Mouse (Mus musculus) intestine, embryonic 15.5 days (tissue): ENCODE results near the gene Fstl3. TPM values are rescaled to one million over a fixed set of nuclear protein-coding genes. Genes with fewer than 3 reads are reported as not detected.

Experiments
- ATAC-seq: fragments of 200-750 bp; cut with Nextera tagmentation; 2 replicates; pipeline ENCODE4 v1.8.0; 2017; ENCODE audit warnings: moderate TSS enrichment, moderate library complexity
- H3K27ac ChIP-seq: fragments of 300-500 bp; sonication (generic); 2 replicates; pipeline ENCODE4 v1.5.1; 2015; ENCODE audit warnings: mild to moderate bottlenecking, inconsistent platforms
- H3K27me3 ChIP-seq: fragments of 300-500 bp; sonication (generic); replicated peaks from 2 replicates; pipeline ENCODE4 v1.6.1; 2015; ENCODE audit warnings: inconsistent platforms
- H3K36me3 ChIP-seq: fragments of 300-500 bp; sonication (generic); 2 replicates; pipeline ENCODE4 v1.6.1; 2015; ENCODE audit warnings: inconsistent platforms
- H3K4me1 ChIP-seq: fragments of 300-500 bp; sonication (generic); replicated peaks from 2 replicates; pipeline ENCODE4 v1.6.1; 2015; ENCODE audit warnings: inconsistent platforms
- H3K4me2 ChIP-seq: fragments of 300-500 bp; sonication (generic); replicated peaks from 2 replicates; pipeline ENCODE4 v1.6.1; 2015; ENCODE audit warnings: mild to moderate bottlenecking, inconsistent platforms
- H3K4me3 ChIP-seq: fragments of 300-500 bp; sonication (generic); replicated peaks from 2 replicates; pipeline ENCODE4 v1.5.1; 2015; ENCODE audit warnings: inconsistent platforms
- H3K9ac ChIP-seq: fragments of 300-500 bp; sonication (generic); 2 replicates; pipeline ENCODE4 v1.6.1; 2015; ENCODE audit warnings: inconsistent platforms
- H3K9me3 ChIP-seq: fragments of 300-500 bp; sonication (generic); 2 replicates; pipeline ENCODE4 v1.6.1; 2016; ENCODE audit warnings: inconsistent platforms
- WGBS: fragments of 180-500 bp; shearing (Covaris S2); methylation state at CpG from one replicate; pipeline ENCODE4 v1.1.7; 2015; 5-methylcytosine and 5-hydroxymethylcytosine counted together
- polyA plus RNA-seq: library from polyadenylated mRNA; unstranded; fragments of >200 nt; fragmentation: Nextera tagmentation; extraction: Ambion mirVana; gene quantifications from 2 replicates; pipeline ENCODE4 v1.2.1, GENCODE M21; 2015

Gene Fstl3
- polyA plus RNA-seq, 1 experiment from 2014 or later = 14.0 TPM

DNA sequence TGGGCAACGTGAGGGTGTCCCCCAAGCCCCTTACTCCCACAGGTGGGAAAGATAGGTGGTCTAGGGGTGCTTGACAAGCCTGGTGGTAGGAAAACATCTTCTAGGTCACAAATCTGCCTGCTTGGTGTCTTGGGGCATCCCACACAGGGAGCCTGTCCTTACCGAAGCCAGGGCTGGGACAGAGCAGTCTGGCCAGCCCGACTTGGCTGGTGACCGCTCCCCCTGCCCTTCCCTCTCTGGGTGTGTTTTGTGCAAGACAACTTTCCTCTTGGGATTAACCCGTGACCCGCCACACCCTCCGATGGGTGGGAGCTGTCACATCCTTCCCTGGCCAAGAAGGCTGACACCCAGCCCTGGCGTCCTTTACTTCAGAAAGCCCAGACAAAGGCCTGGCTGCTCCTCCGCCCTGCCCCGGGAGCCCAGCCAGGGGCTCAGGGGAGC, 17.4 kb downstream of the Fstl3 start:
- peak; percentile 36; the same call in 1 of the 2 replicates for ATAC-seq
- 16% methylated on average over 10 of the region's 10 CpGs for WGBS
- H3K36me3 ChIP-seq = no peaks in the 10 kb centered on the region

DNA sequence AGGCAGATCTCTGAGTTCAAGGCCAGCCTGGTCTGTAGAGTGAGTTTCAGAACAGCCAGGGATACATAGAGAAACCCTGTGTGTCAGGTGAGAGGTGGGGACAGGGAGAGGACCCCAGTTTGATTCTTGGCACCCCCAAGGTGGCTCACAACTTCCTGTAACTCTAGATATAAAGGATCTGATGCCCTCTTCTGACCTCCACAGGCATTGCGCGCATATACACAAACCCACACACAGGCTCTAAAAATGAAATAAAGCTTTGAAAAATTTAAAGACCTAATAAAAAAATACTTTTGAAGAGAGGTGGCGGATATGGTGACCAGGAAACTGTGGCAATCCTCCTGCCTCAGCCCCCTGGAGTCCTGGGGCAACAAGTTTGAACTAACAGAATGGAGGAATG, 18.8 kb downstream of the Fstl3 start:
- Histone ChIP-seq H3K4me2 (no peak overlapping the region), H3K4me3 (no peak overlapping the region), H3K27me3 (no peaks in the 10 kb centered on the region), H3K4me1 (peaks cover 24% of the 10 kb centered on the region), H3K27ac (no peak overlapping the region), H3K9ac (no peak overlapping the region), H3K36me3 (no peaks in the 10 kb centered on the region), H3K9me3 (no peaks in the 10 kb centered on the region)
- no peak for ATAC-seq
- WGBS = 98% methylated on average over 3 of the region's 3 CpGs

More for the DNA sequence above, 17.4 kb downstream of the Fstl3 start:
- Histone ChIP-seq H3K27ac (peak overlapping the region; percentile 63), H3K9me3 (no peaks in the 10 kb centered on the region), H3K9ac (peak overlapping the region; percentile 68), H3K4me2 (peak overlapping the region; percentile 86), H3K27me3 (no peaks in the 10 kb centered on the region), H3K4me1 (peaks cover 24% of the 10 kb centered on the region), H3K4me3 (peak overlapping the region; percentile 66)

DNA sequence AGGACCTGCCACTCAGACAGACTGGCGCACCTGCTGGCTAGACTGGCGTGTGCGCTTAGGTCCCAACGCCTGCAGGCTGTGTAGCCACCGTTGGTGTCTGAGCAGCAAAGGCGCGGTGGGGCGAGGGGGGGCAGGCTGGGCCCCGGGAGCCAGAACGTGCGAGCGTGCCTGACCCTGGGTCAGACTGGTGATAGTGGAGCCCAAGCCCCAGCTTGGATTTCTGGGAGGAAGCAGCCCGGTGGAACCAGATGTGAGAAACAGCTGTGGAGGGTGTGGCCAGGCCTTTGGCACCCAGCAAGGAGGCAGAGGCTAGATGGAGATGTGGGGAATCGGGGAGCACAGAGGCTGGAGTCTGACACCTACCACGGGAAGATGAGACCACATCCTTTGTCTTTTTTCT, 20.3 kb downstream of the Fstl3 start:
- H3K36me3 ChIP-seq = no peaks in the 10 kb centered on the region
- H3K27ac ChIP-seq = no peak overlapping the region
- H3K4me1 ChIP-seq = peaks cover 30% of the 10 kb centered on the region
- ATAC-seq = no peak
- no peak overlapping the region for H3K4me3 ChIP-seq
- H3K9ac ChIP-seq = no peak overlapping the region
- no peak overlapping the region for H3K4me2 ChIP-seq
- no peaks in the 10 kb centered on the region for H3K27me3 ChIP-seq
- 44% methylated on average over 15 of the region's 15 CpGs for WGBS
- no peaks in the 10 kb centered on the region for H3K9me3 ChIP-seq

DNA sequence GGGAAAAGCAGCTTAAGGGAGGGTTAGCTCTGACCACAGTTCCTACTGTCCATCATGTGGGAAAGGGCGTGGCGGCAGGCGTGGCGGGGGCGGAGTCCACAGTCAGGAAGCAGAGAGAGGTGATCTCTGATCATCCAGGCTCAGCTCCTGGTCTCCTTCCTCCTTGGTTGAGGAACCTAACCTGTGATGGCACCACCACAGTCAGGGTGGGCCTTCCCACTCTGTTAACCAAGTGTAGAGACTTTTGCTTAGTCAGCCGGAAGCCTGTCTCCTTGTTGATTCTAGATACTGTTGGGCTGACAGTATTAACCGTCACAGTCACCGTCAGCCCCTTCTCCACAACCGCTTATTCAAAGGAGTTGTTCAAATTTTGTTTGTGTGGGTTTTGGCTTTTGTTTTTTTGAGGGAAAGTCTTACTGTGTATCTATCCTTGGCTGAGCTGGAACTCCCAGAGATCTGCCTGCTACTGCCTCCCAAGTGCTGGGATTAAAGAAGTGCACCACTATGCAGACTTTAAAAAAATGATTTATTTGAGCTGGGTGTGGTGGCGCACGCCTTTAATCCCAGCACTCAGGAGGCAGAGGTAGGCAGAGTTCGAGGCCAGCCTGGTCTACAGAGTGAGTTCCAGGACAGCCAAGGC, 21.3 kb downstream of the Fstl3 start:
- Histone ChIP-seq H3K9me3 (no peaks in the 10 kb centered on the region), H3K4me2 (no peak overlapping the region), H3K27ac (no peak overlapping the region), H3K4me3 (no peak overlapping the region), H3K4me1 (peaks cover 37% of the 10 kb centered on the region), H3K27me3 (no peaks in the 10 kb centered on the region), H3K36me3 (no peaks in the 10 kb centered on the region), H3K9ac (no peak overlapping the region)
- 87% methylated on average over 12 of the region's 12 CpGs for WGBS
- 0 out of 2 replicates have a peak, but pooled peaks have one; percentile 7 for ATAC-seq

DNA sequence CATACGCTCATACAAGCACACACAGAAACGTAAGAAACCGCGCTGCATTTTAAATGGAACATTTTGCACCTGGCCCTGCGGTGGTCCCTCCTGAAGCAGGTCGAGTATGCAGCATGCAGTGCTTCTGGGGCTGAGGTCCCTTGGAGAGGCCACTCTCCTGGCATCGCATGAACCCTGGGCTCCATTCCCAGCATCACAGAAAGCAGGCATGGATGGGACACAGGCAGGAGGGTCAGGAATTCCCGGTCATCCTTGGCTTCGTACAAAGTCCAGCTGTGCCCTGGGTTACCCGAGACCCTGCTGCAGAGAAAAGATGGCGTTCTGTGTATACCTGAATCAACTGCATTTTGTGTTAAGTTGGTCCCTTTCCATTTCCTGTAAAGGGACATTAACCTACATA, 23.4 kb downstream of the Fstl3 start:
- Histone ChIP-seq H3K27ac (no peak overlapping the region), H3K4me3 (no peak overlapping the region), H3K36me3 (no peaks in the 10 kb centered on the region), H3K9me3 (no peaks in the 10 kb centered on the region), H3K4me2 (no peak overlapping the region), H3K27me3 (no peaks in the 10 kb centered on the region), H3K4me1 (peaks cover 36% of the 10 kb centered on the region), H3K9ac (no peak overlapping the region)
- 79% methylated on average over 11 of the region's 11 CpGs for WGBS
- ATAC-seq = no peak

DNA sequence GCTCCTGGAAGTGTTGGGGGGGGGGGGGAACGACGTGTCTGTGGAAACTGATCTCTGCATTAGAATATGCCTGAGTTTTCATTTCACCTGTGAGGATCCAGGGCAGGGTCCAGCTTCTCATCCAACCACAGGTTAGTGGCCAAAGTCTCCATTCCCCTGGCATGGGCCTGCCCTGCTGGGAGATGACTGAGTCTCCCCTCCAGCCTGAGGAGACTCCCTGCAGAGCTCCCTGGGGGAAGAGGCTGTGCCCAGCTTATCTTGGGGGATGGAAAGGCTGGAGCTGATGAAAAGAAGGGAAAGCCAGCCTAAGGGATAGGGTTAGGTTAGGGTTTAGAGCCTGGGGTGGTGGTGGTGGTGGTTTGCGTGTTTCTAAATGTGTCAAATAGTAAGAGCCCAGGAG, 24.8 kb downstream of the Fstl3 start:
- no peak overlapping the region for H3K9ac ChIP-seq
- no peak overlapping the region for H3K4me2 ChIP-seq
- no peaks in the 10 kb centered on the region for H3K9me3 ChIP-seq
- ATAC-seq = no peak
- H3K36me3 ChIP-seq = no peaks in the 10 kb centered on the region
- WGBS = 55% methylated on average over 3 of the region's 3 CpGs
- H3K27me3 ChIP-seq = no peaks in the 10 kb centered on the region
- H3K4me3 ChIP-seq = no peak overlapping the region
- H3K4me1 ChIP-seq = peaks cover 50% of the 10 kb centered on the region
- no peak overlapping the region for H3K27ac ChIP-seq

DNA sequence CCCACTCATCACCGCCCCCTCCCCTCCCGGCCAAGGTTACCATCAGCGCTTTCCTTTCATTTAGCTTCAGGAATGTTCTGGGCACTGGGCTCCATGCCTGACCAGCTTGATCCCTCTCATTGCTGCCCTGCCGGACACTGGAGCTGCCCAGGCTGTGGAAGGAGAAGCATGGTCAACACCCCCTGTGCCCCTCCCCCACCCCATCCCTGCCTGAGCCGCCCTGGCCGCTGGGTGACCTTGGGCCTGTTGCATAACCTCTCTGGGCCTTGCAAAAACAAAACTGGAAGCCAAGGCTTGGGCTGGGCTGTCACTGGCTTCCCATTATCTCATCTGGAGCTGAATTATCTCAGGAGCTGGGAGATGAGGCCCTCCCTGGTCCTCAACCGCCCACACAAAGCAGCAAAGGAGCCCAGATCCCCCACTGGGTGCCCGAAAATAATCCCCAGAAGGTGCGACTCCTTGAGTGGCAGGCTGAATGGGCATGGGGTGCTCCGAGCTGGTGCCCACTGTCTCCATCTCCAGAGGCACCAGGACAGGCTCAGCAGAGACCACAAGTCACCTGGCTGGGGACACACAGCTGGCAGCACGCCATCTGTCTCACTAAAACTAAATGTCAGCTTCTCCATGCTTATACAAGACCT, 25.4 kb downstream of the Fstl3 start:
- no peak overlapping the region for H3K27ac ChIP-seq
- 0 out of 2 replicates have a peak, but pooled peaks have one; percentile 13 for ATAC-seq
- 46% methylated on average over 11 of the region's 11 CpGs for WGBS
- H3K36me3 ChIP-seq = no peaks in the 10 kb centered on the region
- H3K4me2 ChIP-seq = 0 out of 2 replicates have a peak overlapping the region, but pooled peaks have one; percentile 12
- no peaks in the 10 kb centered on the region for H3K27me3 ChIP-seq
- no peak overlapping the region for H3K4me3 ChIP-seq
- peaks cover 48% of the 10 kb centered on the region for H3K4me1 ChIP-seq
- no peak overlapping the region for H3K9ac ChIP-seq
- H3K9me3 ChIP-seq = no peaks in the 10 kb centered on the region

DNA sequence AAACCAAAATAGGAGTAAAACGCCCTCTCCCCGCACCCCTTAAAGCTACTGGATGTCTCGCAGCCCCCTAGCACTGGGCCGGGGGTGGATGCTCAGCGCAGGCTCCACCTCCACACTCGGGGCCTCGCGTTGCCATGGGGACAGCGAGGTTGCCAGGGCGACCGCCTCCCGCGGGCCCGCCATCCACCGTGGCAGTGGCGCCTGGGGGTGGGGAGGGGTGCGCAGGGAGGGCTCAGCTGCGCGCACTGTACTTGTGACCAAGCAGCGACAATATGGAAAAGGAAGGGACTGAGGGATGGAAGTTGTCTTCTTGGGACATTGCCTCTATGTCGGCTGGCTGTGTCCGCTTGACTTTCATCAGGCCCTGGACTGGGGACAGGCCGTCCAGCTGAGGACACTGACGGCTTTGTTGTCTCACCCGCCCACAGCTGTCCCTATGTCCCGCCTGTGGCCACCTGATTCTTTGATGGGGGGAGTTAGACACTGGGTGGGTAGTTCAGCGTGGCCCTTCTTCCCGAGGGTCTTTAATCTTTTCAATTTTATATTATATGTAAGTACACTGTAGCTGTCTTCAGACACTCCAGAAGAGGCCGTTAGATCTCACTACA, 26.7 kb downstream of the Fstl3 start:
- 26% methylated on average over 29 of the region's 29 CpGs for WGBS
- no peaks in the 10 kb centered on the region for H3K36me3 ChIP-seq
- peaks cover 46% of the 10 kb centered on the region for H3K4me1 ChIP-seq
- H3K9me3 ChIP-seq = no peaks in the 10 kb centered on the region
- no peak overlapping the region for H3K9ac ChIP-seq
- no peak overlapping the region for H3K27ac ChIP-seq
- peak; percentile 55 for ATAC-seq
- peak overlapping the region; percentile 20; the same call in 1 of the 2 replicates for H3K4me2 ChIP-seq
- H3K27me3 ChIP-seq = no peaks in the 10 kb centered on the region
- H3K4me3 ChIP-seq = no peak overlapping the region

DNA sequence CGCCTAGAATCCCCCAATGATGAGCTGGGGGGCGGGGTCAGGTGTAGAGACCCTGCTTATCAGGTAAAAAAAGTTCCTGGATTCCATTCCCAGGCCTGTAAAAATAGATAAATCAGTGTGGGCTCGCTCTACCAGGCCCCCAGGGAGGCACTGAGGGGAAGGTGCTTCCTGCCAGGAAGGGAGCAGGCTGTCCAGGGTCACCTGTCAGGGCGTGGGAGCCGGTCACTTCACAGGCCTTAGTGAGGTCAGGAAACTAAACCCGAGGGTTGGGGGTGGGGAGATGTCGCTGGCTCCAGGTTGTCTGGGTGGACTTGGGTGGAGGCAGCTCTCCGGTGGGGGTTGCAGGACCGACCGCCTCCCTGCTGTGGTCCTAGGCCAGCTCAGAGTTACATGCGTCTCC, 28.6 kb downstream of the Fstl3 start:
- no peaks in the 10 kb centered on the region for H3K9me3 ChIP-seq
- 51% methylated on average over 11 of the region's 11 CpGs for WGBS
- no peak overlapping the region for H3K27ac ChIP-seq
- H3K27me3 ChIP-seq = no peaks in the 10 kb centered on the region
- 0 out of 2 replicates have a peak, but pooled peaks cover 4% of the 10 kb centered on the region for H3K36me3 ChIP-seq
- ATAC-seq = no peak
- no peak overlapping the region for H3K9ac ChIP-seq
- H3K4me1 ChIP-seq = peaks cover 46% of the 10 kb centered on the region
- no peak overlapping the region for H3K4me2 ChIP-seq
- no peak overlapping the region for H3K4me3 ChIP-seq

DNA sequence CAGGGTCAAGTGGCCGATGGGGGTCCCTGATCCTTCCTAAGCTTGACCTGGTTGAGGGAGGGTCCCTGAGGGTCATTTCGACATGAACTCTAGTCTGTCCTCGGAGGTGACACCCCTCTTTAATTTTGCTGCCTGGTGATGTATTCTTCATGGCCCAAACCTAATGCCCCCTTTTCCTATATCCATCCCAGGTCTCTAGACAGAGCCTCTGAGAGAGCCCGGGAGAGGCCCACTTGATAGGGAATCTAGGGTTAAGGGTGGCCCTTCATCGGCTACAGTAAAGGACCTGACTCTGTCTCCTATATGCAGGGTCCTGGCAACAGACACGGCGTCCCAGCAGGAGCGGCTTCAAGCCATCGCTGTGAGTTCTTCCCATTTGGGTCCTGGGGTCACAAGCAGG, 29.3 kb downstream of the Fstl3 start:
- no peak overlapping the region for H3K4me3 ChIP-seq
- H3K9me3 ChIP-seq = no peaks in the 10 kb centered on the region
- no peak overlapping the region for H3K4me2 ChIP-seq
- no peak for ATAC-seq
- peaks cover 46% of the 10 kb centered on the region for H3K4me1 ChIP-seq
- 92% methylated on average over 9 of the region's 9 CpGs for WGBS
- no peaks in the 10 kb centered on the region for H3K27me3 ChIP-seq
- no peak overlapping the region for H3K9ac ChIP-seq
- H3K36me3 ChIP-seq = 0 out of 2 replicates have a peak, but pooled peaks cover 4% of the 10 kb centered on the region
- no peak overlapping the region for H3K27ac ChIP-seq

DNA sequence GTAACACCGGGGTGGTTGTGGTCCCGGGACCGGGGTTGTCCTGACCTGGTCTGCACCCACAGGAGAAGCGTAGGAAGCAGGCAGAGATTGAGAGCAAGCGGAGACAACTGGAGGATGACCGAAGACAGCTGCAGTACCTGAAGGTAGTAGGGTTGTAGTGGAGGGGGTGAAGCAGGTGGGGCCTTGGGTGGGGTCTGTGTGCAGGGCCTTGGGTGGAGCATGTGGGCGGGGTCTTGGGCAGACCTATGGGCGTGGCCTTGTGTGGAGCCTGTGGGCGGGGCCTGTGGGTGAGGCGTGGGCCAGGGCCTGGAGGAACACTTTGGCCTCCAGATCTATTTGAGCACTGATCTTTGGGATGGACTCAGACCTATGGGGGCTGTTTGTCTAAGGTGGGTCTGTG, 29.9 kb downstream of the Fstl3 start:
- ATAC-seq = peak; percentile 30; the same call in 1 of the 2 replicates
- peaks cover 47% of the 10 kb centered on the region for H3K4me1 ChIP-seq

DNA sequence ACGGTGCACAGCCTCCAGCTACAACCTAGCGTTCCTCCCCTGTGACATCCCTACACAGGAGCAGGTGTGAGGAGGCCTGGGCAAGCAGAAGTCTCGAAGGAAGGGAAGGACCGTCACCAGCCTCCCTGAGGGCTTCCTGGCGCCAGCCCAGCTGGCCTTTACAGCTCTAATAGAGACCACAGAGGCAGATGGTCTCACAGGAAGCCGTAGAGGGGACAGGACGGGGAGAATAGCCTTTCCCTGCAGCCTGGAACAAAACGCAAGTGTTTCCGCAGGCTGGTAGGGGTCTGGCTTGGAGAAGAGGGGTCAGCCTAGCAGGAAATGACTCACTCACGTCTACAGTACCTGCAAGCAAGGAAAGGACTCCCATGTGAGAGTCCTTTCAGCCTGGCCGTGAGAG, 30.8 kb downstream of the Fstl3 start:
- 60% methylated on average over 11 of the region's 11 CpGs for WGBS
- Histone ChIP-seq H3K4me2 (no peak overlapping the region), H3K4me1 (peaks cover 40% of the 10 kb centered on the region), H3K27ac (no peak overlapping the region), H3K9ac (no peak overlapping the region), H3K27me3 (no peaks in the 10 kb centered on the region), H3K9me3 (no peaks in the 10 kb centered on the region), H3K36me3 (0 out of 2 replicates have a peak, but pooled peaks cover 6% of the 10 kb centered on the region), H3K4me3 (no peak overlapping the region)
- no peak for ATAC-seq

More for the DNA sequence above, 29.9 kb downstream of the Fstl3 start:
- Histone ChIP-seq H3K4me3 (no peak overlapping the region), H3K9me3 (no peaks in the 10 kb centered on the region), H3K4me2 (no peak overlapping the region), H3K9ac (no peak overlapping the region), H3K27me3 (no peaks in the 10 kb centered on the region), H3K27ac (no peak overlapping the region), H3K36me3 (0 out of 2 replicates have a peak, but pooled peaks cover 4% of the 10 kb centered on the region)
- 68% methylated on average over 10 of the region's 10 CpGs for WGBS
